Mouse (Mus musculus): Measurements from ENCODE around the gene Senp8. TPM values are rescaled to one million over a fixed set of nuclear protein-coding genes. Genes with fewer than 3 reads are reported as not detected.
A peak's percentile ranks its signal among the peaks of the same experiment; 100 is the strongest.

Senp8 gene
- polyA plus RNA-seq, 2 experiments: 5.1 to 9.4 TPM

DNA sequence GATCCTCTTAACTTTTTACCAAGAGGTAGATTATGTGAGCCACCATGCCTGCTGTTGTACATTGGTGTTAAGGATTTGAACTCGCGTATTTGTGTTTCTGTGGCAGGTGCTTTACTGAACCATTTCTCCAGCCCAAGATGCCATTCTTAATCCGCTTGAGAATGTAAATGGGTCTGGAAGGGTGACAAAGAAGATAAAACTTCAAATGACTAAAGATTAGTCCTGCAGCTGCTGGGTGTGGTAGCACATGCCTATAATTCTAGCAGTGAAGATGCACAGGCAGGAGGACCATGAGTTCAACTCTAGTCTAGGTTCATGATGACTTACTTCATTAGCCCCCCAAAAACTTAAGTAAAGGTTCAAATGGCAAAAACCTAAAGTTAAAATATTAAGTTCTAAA is 6.6 kb downstream of the Senp8 start:
- 93% methylated on average over 3 of the region's 3 CpGs for WGBS
- Histone ChIP-seq H3K9ac (ENCODE audit: low read depth, low read length, severe bottlenecking) (no peak overlapping the region), H3K4me3 (replicated peaks; ENCODE audit: low read length) (no peak overlapping the region), H3K36me3 (ENCODE audit: control insufficient read depth, insufficient read depth, low read length) (no peaks in the 10 kb centered on the region), H3K27me3 (ENCODE audit: control insufficient read depth, insufficient read depth, low read length) (no peaks in the 10 kb centered on the region), H3K4me1 (ENCODE audit: control insufficient read depth, insufficient read depth, low read length) (no peaks in the 10 kb centered on the region), H3K27ac (replicated peaks; ENCODE audit: low read depth, low read length) (no peak overlapping the region), H3K9me3 (ENCODE audit: control insufficient read depth, low read length) (no peaks in the 10 kb centered on the region), H3K4me2 (replicated peaks; ENCODE audit: low read depth, low read length, severe bottlenecking) (no peak overlapping the region)
- DNase-seq (ENCODE audit: low spot score) (no peak), ATAC-seq (ENCODE audit: low FRiP score, low read depth) (no peak)
- TF ChIP-seq POLR2A (IDR thresholded peaks at IDR 0.05; ENCODE audit: borderline replicate concordance, extremely low read depth, insufficient read depth, insufficient read length): no peak

DNA sequence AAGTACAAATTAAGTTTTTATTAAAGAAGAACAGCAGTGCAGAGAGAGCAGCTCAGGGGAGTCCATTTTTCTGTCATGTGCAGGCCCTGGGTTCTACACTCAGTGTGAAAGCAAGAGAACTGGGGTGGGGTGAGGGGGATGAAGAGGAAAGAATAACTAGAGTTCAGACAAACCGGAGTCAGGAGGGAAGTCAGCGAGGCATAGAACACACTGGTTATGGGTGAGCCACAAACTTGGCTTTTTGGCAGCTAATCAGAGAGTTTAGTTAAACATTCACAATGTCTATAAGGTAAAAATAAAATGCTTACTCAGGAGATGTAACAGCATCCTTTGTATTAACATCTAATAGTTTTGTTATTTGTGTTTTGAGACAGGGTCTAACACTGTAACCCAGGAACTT is 9.9 kb downstream of the Senp8 start:
- Histone ChIP-seq H3K4me3 (replicated peaks; ENCODE audit: low read length) (no peak overlapping the region), H3K27ac (replicated peaks; ENCODE audit: low read depth, low read length) (no peak overlapping the region), H3K36me3 (ENCODE audit: control insufficient read depth, insufficient read depth, low read length) (no peaks in the 10 kb centered on the region; the same call in 1 of the 2 replicates), H3K9me3 (ENCODE audit: control insufficient read depth, low read length) (no peaks in the 10 kb centered on the region), H3K27me3 (ENCODE audit: control insufficient read depth, insufficient read depth, low read length) (no peaks in the 10 kb centered on the region), H3K9ac (ENCODE audit: low read depth, low read length, severe bottlenecking) (no peak overlapping the region), H3K4me2 (replicated peaks; ENCODE audit: low read depth, low read length, severe bottlenecking) (no peak overlapping the region), H3K4me1 (ENCODE audit: control insufficient read depth, insufficient read depth, low read length) (no peaks in the 10 kb centered on the region)
- no peak for DNase-seq (ENCODE audit: low spot score)
- WGBS: 75% methylated on average over 2 of the region's 2 CpGs
- ATAC-seq (ENCODE audit: low FRiP score, low read depth): no peak
- TF ChIP-seq POLR2A (IDR thresholded peaks at IDR 0.05; ENCODE audit: borderline replicate concordance, extremely low read depth, insufficient read depth, insufficient read length): no peak

DNA sequence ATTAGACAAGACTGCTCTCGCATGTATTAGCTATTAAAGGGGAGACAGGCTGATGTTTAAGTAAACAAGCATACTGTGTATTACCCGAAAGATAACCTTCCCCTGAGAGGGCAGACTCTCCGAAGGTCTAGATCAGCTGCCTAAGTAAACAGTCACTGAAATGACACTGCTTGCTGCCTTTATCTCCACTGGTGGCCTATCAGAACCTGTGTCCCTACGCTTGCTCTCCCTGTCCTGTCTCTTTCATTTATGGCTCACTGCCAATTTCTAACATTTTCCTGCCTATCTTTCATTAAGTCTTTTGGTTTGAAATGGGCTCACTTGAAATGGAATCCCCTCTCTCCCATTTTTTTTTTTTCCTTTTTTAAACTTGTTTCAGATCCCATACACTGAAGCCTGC is 15.1 kb downstream of the Senp8 start:
- 55% methylated on average over 4 of the region's 4 CpGs for WGBS
- Histone ChIP-seq H3K9me3 (ENCODE audit: control insufficient read depth, low read length) (no peaks in the 10 kb centered on the region), H3K27ac (replicated peaks; ENCODE audit: low read depth, low read length) (no peak overlapping the region), H3K27me3 (ENCODE audit: control insufficient read depth, insufficient read depth, low read length) (no peaks in the 10 kb centered on the region), H3K4me2 (replicated peaks; ENCODE audit: low read depth, low read length, severe bottlenecking) (no peak overlapping the region), H3K4me1 (ENCODE audit: control insufficient read depth, insufficient read depth, low read length) (no peaks in the 10 kb centered on the region), H3K9ac (ENCODE audit: low read depth, low read length, severe bottlenecking) (no peak overlapping the region), H3K36me3 (ENCODE audit: control insufficient read depth, insufficient read depth, low read length) (no peaks in the 10 kb centered on the region; the same call in 1 of the 2 replicates), H3K4me3 (replicated peaks; ENCODE audit: low read length) (no peak overlapping the region)
- no peak for ATAC-seq (ENCODE audit: low FRiP score, low read depth)
- DNase-seq (ENCODE audit: low spot score): no peak
- no peak for TF ChIP-seq POLR2A (IDR thresholded peaks at IDR 0.05; ENCODE audit: borderline replicate concordance, extremely low read depth, insufficient read depth, insufficient read length)

DNA sequence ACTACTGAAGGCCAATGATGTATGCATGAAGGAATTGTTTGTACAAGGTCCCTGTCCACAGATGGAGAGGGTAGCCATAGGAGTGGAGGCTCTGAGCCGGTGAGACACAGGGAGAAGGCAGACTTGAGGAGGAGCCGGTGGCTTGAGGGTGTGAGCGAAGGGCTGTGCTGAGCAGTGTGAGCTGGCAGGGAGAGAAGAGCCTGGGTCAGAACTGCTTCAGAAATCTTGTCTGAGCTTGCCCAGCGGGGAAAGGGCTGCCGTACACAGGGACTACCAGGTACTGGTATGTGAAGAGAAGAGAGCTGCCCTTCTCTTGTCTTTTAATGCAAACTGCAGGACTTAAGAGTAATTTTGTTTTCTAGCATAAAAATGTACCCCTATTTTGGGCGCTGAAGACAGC is 17.4 kb downstream of the Senp8 start:
- ATAC-seq (ENCODE audit: low FRiP score, low read depth) (no peak), DNase-seq (ENCODE audit: low spot score) (no peak)
- Histone ChIP-seq H3K4me2 (replicated peaks; ENCODE audit: low read depth, low read length, severe bottlenecking) (no peak overlapping the region), H3K4me3 (replicated peaks; ENCODE audit: low read length) (no peak overlapping the region), H3K9ac (ENCODE audit: low read depth, low read length, severe bottlenecking) (no peak overlapping the region), H3K4me1 (ENCODE audit: control insufficient read depth, insufficient read depth, low read length) (no peaks in the 10 kb centered on the region), H3K36me3 (ENCODE audit: control insufficient read depth, insufficient read depth, low read length) (no peaks in the 10 kb centered on the region; the same call in 1 of the 2 replicates), H3K27me3 (ENCODE audit: control insufficient read depth, insufficient read depth, low read length) (no peaks in the 10 kb centered on the region), H3K9me3 (ENCODE audit: control insufficient read depth, low read length) (no peaks in the 10 kb centered on the region), H3K27ac (replicated peaks; ENCODE audit: low read depth, low read length) (0 out of 2 replicates have a peak overlapping the region, but pooled peaks have one; percentile 52)
- no peak for TF ChIP-seq POLR2A (IDR thresholded peaks at IDR 0.05; ENCODE audit: borderline replicate concordance, extremely low read depth, insufficient read depth, insufficient read length)
- 63% methylated on average over 6 of the region's 6 CpGs for WGBS

DNA sequence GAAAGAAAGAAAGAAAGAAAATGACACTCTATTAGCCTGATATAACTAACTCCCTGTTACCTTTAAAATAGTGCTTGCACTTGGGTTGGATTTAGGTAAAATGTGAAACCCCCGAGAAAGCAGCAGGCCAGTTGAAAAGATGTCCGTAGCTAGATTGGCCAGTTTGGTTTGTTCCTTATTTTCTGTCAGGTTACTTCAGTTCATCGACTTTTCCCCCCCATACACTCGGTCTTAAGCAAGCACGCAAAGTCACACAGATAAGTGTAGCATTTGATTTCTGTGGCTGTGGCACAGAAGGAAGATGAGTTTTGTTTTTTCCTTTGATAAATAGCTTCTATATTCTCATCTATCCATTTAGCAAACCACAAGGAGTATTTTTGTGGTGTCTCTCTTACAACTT is 19.4 kb downstream of the Senp8 start:
- Histone ChIP-seq H3K9ac (ENCODE audit: low read depth, low read length, severe bottlenecking) (no peak overlapping the region), H3K4me1 (ENCODE audit: control insufficient read depth, insufficient read depth, low read length) (no peaks in the 10 kb centered on the region), H3K9me3 (ENCODE audit: control insufficient read depth, low read length) (no peaks in the 10 kb centered on the region), H3K27ac (replicated peaks; ENCODE audit: low read depth, low read length) (no peak overlapping the region), H3K27me3 (ENCODE audit: control insufficient read depth, insufficient read depth, low read length) (no peaks in the 10 kb centered on the region), H3K36me3 (ENCODE audit: control insufficient read depth, insufficient read depth, low read length) (no peaks in the 10 kb centered on the region), H3K4me3 (replicated peaks; ENCODE audit: low read length) (no peak overlapping the region), H3K4me2 (replicated peaks; ENCODE audit: low read depth, low read length, severe bottlenecking) (no peak overlapping the region)
- WGBS: 90% methylated on average over 5 of the region's 5 CpGs
- ATAC-seq (ENCODE audit: low FRiP score, low read depth) (no peak), DNase-seq (ENCODE audit: low spot score) (no peak)
- TF ChIP-seq POLR2A (IDR thresholded peaks at IDR 0.05; ENCODE audit: borderline replicate concordance, extremely low read depth, insufficient read depth, insufficient read length): no peak

Data from limb, embryonic 14.5 days (tissue).